Mouse (Mus musculus): ENCODE data around the gene Ablim1.
A peak's percentile ranks its signal among the peaks of the same experiment; 100 is the strongest.

Gene Ablim1

GRCm38 (mm10) chr19:57092958-57093697 lies 221.6 kb downstream of the Ablim1 start:
- no peak for DNase-seq

- no peak for DNase-seq
These were observed 223.4 kb downstream of the Ablim1 start for GRCm38 (mm10) chr19:57091278-57091677.

GRCm38 (mm10) chr19:57088804-57089369 lies 225.8 kb downstream of the Ablim1 start:
- DNase-seq: no peak

- no peak for DNase-seq
These were observed 230.1 kb downstream of the Ablim1 start for GRCm38 (mm10) chr19:57084520-57085166.

GRCm38 (mm10) chr19:57083887-57084286 lies 230.8 kb downstream of the Ablim1 start:
- DNase-seq: no peak

GRCm38 (mm10) chr19:57083183-57083555 lies 231.6 kb downstream of the Ablim1 start:
- no peak for DNase-seq

GRCm38 (mm10) chr19:57082454-57083182 lies 232.1 kb downstream of the Ablim1 start:
- DNase-seq: no peak

- DNase-seq: peak; percentile 27
These were observed 233.2 kb downstream of the Ablim1 start for GRCm38 (mm10) chr19:57081536-57081935.

GRCm38 (mm10) chr19:57079606-57079981 lies 235.1 kb downstream of the Ablim1 start:
- DNase-seq: no peak

- peak; percentile 45 for DNase-seq
These were observed 235.7 kb downstream of the Ablim1 start for GRCm38 (mm10) chr19:57078867-57079605.

GRCm38 (mm10) chr19:57077826-57078699 lies 236.7 kb downstream of the Ablim1 start:
- no peak for DNase-seq

- no peak for DNase-seq
These were observed 241.3 kb downstream of the Ablim1 start for GRCm38 (mm10) chr19:57073450-57073849.

- no peak for DNase-seq
These were observed 242.0 kb downstream of the Ablim1 start for GRCm38 (mm10) chr19:57072756-57073155.

GRCm38 (mm10) chr19:57067108-57067613 lies 247.6 kb downstream of the Ablim1 start:
- DNase-seq: no peak

GRCm38 (mm10) chr19:57066313-57066712 lies 248.4 kb downstream of the Ablim1 start:
- peak; percentile 77 for DNase-seq

- DNase-seq: no peak
These were observed 252.0 kb downstream of the Ablim1 start for GRCm38 (mm10) chr19:57062746-57063145.

- no peak for DNase-seq
These were observed 255.6 kb downstream of the Ablim1 start for GRCm38 (mm10) chr19:57059018-57059580.

- no peak for DNase-seq
These were observed 257.2 kb downstream of the Ablim1 start for GRCm38 (mm10) chr19:57057568-57057967.

GRCm38 (mm10) chr19:57055215-57056120 lies 259.3 kb downstream of the Ablim1 start:
- no peak for DNase-seq

- DNase-seq: no peak
These were observed 261.8 kb downstream of the Ablim1 start for GRCm38 (mm10) chr19:57052959-57053358.

Measured in kidney, adult 9 months (tissue).